Mouse (Mus musculus): Measurements from ENCODE around the gene Haus2.

Gene Haus2

GRCm38 (mm10) chr2:120619538-120619937 is 10.4 kb downstream of the Haus2 start:
- no peak for DNase-seq (ENCODE audit: low read depth)

- no peak for DNase-seq (ENCODE audit: low read depth)
Observed at GRCm38 (mm10) chr2:120622920-120623319, 13.7 kb downstream of the Haus2 start.

GRCm38 (mm10) chr2:120628076-120628865 is 19.1 kb downstream of the Haus2 start:
- DNase-seq (ENCODE audit: low read depth) = no peak

- DNase-seq (ENCODE audit: low read depth) = peak; percentile 99
Observed at GRCm38 (mm10) chr2:120628886-120629735, 19.9 kb downstream of the Haus2 start, which contains the start of gene Stard9. Gene Stard9, plus strand, starts transcription at chr2:120629121.

- DNase-seq (ENCODE audit: low read depth) = no peak
Observed at GRCm38 (mm10) chr2:120630246-120630645, 21.1 kb downstream of the Haus2 start.

GRCm38 (mm10) chr2:120630655-120631054 is 21.5 kb downstream of the Haus2 start:
- no peak for DNase-seq (ENCODE audit: low read depth)

- no peak for DNase-seq (ENCODE audit: low read depth)
Observed at GRCm38 (mm10) chr2:120631521-120631920, 22.3 kb downstream of the Haus2 start.

GRCm38 (mm10) chr2:120631957-120632356 is 22.8 kb downstream of the Haus2 start:
- DNase-seq (ENCODE audit: low read depth) = no peak

- no peak for DNase-seq (ENCODE audit: low read depth)
Observed at GRCm38 (mm10) chr2:120640835-120641234, 31.7 kb downstream of the Haus2 start.

GRCm38 (mm10) chr2:120643836-120644235 is 34.7 kb downstream of the Haus2 start:
- DNase-seq (ENCODE audit: low read depth) = no peak

- DNase-seq (ENCODE audit: low read depth) = no peak
Observed at GRCm38 (mm10) chr2:120646777-120647176, 37.6 kb downstream of the Haus2 start.

- DNase-seq (ENCODE audit: low read depth) = no peak
Observed at GRCm38 (mm10) chr2:120652256-120652924, 43.2 kb downstream of the Haus2 start.

- no peak for DNase-seq (ENCODE audit: low read depth)
Observed at GRCm38 (mm10) chr2:120652925-120653284, 43.7 kb downstream of the Haus2 start.

- no peak for DNase-seq (ENCODE audit: low read depth)
Observed at GRCm38 (mm10) chr2:120654693-120655092, 45.5 kb downstream of the Haus2 start.

- no peak for DNase-seq (ENCODE audit: low read depth)
Observed at GRCm38 (mm10) chr2:120655905-120656304, 46.7 kb downstream of the Haus2 start.

GRCm38 (mm10) chr2:120656711-120657110 is 47.5 kb downstream of the Haus2 start:
- no peak for DNase-seq (ENCODE audit: low read depth)

GRCm38 (mm10) chr2:120658486-120658885 is 49.3 kb downstream of the Haus2 start:
- DNase-seq (ENCODE audit: low read depth) = no peak

GRCm38 (mm10) chr2:120659318-120659717 is 50.1 kb downstream of the Haus2 start:
- no peak for DNase-seq (ENCODE audit: low read depth)

- DNase-seq (ENCODE audit: low read depth) = peak; percentile 38
Observed at GRCm38 (mm10) chr2:120660486-120661078, 51.4 kb downstream of the Haus2 start.

- DNase-seq (ENCODE audit: low read depth) = no peak
Observed at GRCm38 (mm10) chr2:120662766-120663165, 53.6 kb downstream of the Haus2 start.

GRCm38 (mm10) chr2:120663491-120664154 is 54.4 kb downstream of the Haus2 start:
- DNase-seq (ENCODE audit: low read depth) = no peak

- DNase-seq (ENCODE audit: low read depth) = no peak
Observed at GRCm38 (mm10) chr2:120667446-120667845, 58.3 kb downstream of the Haus2 start.
